Mouse (Mus musculus): Measurements from ENCODE around the gene Gm4788.
"Not testable (repeated sequence)": the region's sequence is repeated elsewhere in the genome, so short reads cannot be mapped to it uniquely, and the experiment has no call there.

Gene Gm4788

DNA sequence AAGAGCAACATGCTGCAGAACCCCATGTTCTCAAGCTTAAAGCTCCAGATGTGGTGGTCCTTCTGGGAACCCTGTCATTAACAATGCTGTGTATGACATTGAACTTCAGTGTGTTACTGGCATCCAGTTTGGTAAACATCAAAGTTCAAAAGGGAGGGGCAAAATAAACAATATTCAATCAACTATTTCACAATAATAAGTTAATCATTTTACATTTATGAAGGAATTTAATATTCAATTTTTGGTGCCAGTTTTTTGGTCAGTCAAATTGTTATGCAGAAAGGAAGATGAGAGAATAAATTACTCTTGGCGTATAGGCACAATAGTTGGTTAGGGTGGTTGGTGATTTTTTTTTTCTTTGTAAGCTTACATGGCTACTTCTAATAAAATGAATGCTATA lies at the start of gene Gm4788:
Gene Gm4788 (minus strand): TSS at position 101 of the 400 bp plus-strand sequence.
- no peak for DNase-seq (ENCODE audit: low read depth, low spot score)

DNA sequence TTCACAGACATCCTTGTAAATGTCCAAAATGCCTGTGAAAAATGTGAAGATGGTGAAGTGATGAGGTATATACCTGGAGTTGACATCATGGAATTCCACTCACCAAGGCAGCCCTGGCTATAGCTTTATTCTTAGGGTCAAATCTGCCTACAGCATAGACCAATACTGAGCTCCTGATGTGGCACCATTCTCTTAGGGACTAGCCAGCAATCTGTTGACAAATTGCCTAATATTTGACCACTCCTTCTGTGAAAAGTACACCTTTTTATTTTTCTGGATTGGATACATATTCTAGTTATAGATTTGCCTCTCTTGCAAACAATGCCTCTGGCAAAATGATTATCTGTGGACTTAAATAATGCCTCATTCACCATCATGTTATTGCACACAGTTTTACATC lies 27.6 kb upstream of the Gm4788 start:
- no peak for DNase-seq (ENCODE audit: low read depth, low spot score)

DNA sequence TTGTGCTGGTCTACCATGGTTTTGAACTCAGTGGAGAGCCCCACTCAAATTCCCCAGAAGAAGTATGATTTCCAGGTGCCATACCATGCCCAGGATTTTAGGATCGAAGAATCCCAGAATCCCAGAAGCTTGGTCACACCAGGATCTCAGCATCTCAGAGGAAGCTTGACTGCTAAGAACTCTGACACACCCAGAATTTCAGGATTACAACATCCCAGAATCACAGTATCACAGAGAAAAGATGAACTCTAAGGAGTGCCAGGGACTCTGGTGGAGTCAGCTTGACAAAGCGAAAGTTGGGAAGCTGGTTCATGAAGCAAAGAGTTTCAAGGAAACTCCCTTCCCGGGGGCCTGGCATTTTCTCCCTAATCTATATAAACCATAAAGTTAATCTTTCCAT lies 11.1 kb downstream of the Gm4788 start:
- not testable (repeated sequence) for DNase-seq (ENCODE audit: low read depth, low spot score)

DNA sequence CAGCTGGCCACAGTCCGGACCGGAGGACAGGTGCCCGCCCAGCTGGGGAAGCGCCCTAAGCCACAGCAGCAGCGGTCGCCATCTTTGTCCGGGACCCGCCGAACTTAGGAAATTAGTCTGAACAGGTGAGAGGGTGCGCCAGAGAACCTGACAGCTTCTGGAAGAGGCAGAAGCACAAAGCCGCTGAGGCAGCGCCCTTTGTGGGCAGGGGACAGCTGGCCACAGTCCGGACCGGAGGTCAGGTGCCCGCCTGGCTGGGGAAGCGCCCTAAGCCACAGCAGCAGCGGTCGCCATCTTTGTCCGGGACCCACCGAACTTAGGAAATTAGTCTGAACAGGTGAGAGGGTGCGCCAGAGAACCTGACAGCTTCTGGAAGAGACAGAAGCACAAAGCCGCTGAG lies 64.4 kb downstream of the Gm4788 start:
- not testable (repeated sequence) for DNase-seq (ENCODE audit: low read depth, low spot score)

DNA sequence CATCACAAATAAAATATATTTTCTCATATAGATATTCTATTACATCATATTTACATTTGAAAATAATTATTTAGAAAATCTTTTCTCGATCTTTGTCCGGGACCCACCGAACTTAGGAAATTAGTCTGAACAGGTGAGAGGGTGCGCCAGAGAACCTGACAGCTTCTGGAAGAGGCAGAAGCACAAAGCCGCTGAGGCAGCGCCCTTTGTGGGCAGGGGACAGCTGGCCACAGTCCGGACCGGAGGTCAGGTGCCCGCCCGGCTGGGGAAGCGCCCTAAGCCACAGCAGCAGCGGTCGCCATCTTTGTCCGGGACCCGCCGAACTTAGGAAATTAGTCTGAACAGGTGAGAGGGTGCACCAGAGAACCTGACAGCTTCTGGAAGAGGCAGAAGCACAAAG lies 64.8 kb downstream of the Gm4788 start:
- not testable (repeated sequence) for DNase-seq (ENCODE audit: low read depth, low spot score)

DNA sequence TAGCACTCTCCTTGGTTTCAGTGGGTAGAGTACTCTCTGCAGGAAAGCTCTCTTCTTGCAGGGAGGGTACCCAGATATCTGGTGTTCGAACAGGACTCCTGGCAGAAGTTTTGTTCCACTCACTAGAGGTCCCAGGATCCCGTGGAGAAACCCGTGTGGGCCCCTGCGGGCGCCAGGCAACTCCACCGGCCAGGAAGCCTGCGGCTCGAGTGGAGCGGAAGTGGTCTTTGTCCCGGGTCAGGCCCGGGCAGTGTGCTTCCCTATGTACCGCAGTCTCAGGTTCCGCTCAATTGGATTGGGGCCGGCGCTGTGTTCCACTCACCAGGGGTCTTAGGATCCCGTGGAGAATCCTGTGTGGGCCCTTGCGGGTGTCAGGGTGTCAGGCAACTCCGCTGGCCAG lies 131.1 kb downstream of the Gm4788 start:
- DNase-seq (ENCODE audit: low read depth, low spot score) = not testable (repeated sequence)

Data from retina, postnatal 7 days (tissue).